Mouse (Mus musculus): ENCODE data around the gene Cpb2. TPM values are rescaled to one million over a fixed set of nuclear protein-coding genes. Genes with fewer than 3 reads are reported as not detected.

Cpb2 gene
- polyA plus RNA-seq, 1 experiment from 2014 or later, result 0.19 TPM

GRCm38 (mm10) chr14:75320269-75320668 is 78.2 kb downstream of the Cpb2 start:
- no peak overlapping the region for H3K4me2 ChIP-seq
- no peak overlapping the region for H3K4me3 ChIP-seq
- peaks cover 41% of the 10 kb centered on the region for H3K36me3 ChIP-seq (ENCODE audit: poor library complexity, severe bottlenecking)
- ATAC-seq, result no peak
- WGBS, result 93% methylated on average over 5 of the region's 5 CpGs
- H3K9me3 ChIP-seq (replicated peaks), result no peaks in the 10 kb centered on the region
- H3K4me1 ChIP-seq, result no peaks in the 10 kb centered on the region
- H3K27ac ChIP-seq, result no peak overlapping the region
- H3K27me3 ChIP-seq, result no peaks in the 10 kb centered on the region
- no peak overlapping the region for H3K9ac ChIP-seq

GRCm38 (mm10) chr14:75323354-75323753 is 81.3 kb downstream of the Cpb2 start:
- H3K9ac ChIP-seq, result no peak overlapping the region
- 97% methylated on average over 32 of the region's 32 CpGs for WGBS

GRCm38 (mm10) chr14:75328062-75328461 is 86.0 kb downstream of the Cpb2 start:
- Histone ChIP-seq H3K36me3 (ENCODE audit: poor library complexity, severe bottlenecking) (peaks cover 71% of the 10 kb centered on the region), H3K4me3 (no peak overlapping the region), H3K27me3 (no peaks in the 10 kb centered on the region), H3K9me3 (replicated peaks) (no peaks in the 10 kb centered on the region), H3K9ac (no peak overlapping the region), H3K27ac (no peak overlapping the region), H3K4me1 (no peaks in the 10 kb centered on the region), H3K4me2 (no peak overlapping the region)
- 87% methylated on average over 8 of the region's 8 CpGs for WGBS
- ATAC-seq, result no peak

More at GRCm38 (mm10) chr14:75323354-75323753, 81.3 kb downstream of the Cpb2 start:
- no peak for ATAC-seq
- Histone ChIP-seq H3K9me3 (replicated peaks) (no peaks in the 10 kb centered on the region), H3K4me1 (no peaks in the 10 kb centered on the region), H3K36me3 (ENCODE audit: poor library complexity, severe bottlenecking) (peaks cover 56% of the 10 kb centered on the region), H3K27ac (no peak overlapping the region), H3K4me2 (no peak overlapping the region), H3K4me3 (no peak overlapping the region), H3K27me3 (no peaks in the 10 kb centered on the region)

- Histone ChIP-seq H3K9ac (no peak overlapping the region), H3K9me3 (replicated peaks) (no peaks in the 10 kb centered on the region), H3K27me3 (no peaks in the 10 kb centered on the region), H3K4me1 (peaks cover 3% of the 10 kb centered on the region; the same call in 1 of the 2 replicates), H3K4me3 (no peak overlapping the region), H3K36me3 (ENCODE audit: poor library complexity, severe bottlenecking) (peaks cover 60% of the 10 kb centered on the region), H3K4me2 (no peak overlapping the region), H3K27ac (no peak overlapping the region)
- ATAC-seq, result 0 out of 2 replicates have a peak, but pooled peaks have one; percentile 24
- WGBS, result 82% methylated on average over 6 of the region's 6 CpGs
Measured at GRCm38 (mm10) chr14:75330621-75331020, 88.5 kb downstream of the Cpb2 start.

Small RNA genes within 50 kb of the gene (microRNA-seq; reads per million reads assigned to microRNA genes)
- gene Gm44482, result not detected

Other genes with a start within 250 kb of the Cpb2 start
- gene Rubcnl, start 226.3 kb upstream of the Cpb2 start, polyA plus RNA-seq (2015; fragmentation: Nextera tagmentation; extraction: Ambion mirVana), result 0.13 and 0.21 TPM in 2 replicates
- gene Lrrc63, start 111.4 kb upstream of the Cpb2 start, polyA plus RNA-seq (2015; fragmentation: Nextera tagmentation; extraction: Ambion mirVana), result 0.10 and 0.11 TPM in 2 replicates
- gene Lcp1, start 111.2 kb upstream of the Cpb2 start, polyA plus RNA-seq (2015; fragmentation: Nextera tagmentation; extraction: Ambion mirVana), result 14.8 and 14.9 TPM in 2 replicates
- gene Zc3h13, start 42.1 kb downstream of the Cpb2 start, polyA plus RNA-seq (2015; fragmentation: Nextera tagmentation; extraction: Ambion mirVana), result 51.5 and 52.0 TPM in 2 replicates
- 5.9 and 6.7 TPM in 2 replicates for gene Siah3, start 213.7 kb downstream of the Cpb2 start, polyA plus RNA-seq (2015; fragmentation: Nextera tagmentation; extraction: Ambion mirVana)